Mouse (Mus musculus): ENCODE data around the gene Osbp2. TPM values are rescaled to one million over a fixed set of nuclear protein-coding genes. Genes with fewer than 3 reads are reported as not detected.

Gene Osbp2
- polyA plus RNA-seq, 1 experiment from 2014 or later, result 12.3 TPM

GRCm38 (mm10) chr11:3767830-3768229, 95.9 kb downstream of the Osbp2 start:
- Histone ChIP-seq H3K36me3 (peaks cover 7% of the 10 kb centered on the region; the same call in 1 of the 2 replicates), H3K27me3 (peaks cover 18% of the 10 kb centered on the region), H3K4me3 (no peak overlapping the region), H3K9ac (no peak overlapping the region), H3K9me3 (no peaks in the 10 kb centered on the region), H3K4me2 (no peak overlapping the region), H3K27ac (replicated peaks) (no peak overlapping the region), H3K4me1 (replicated peaks) (peaks cover 2% of the 10 kb centered on the region; the same call in 1 of the 2 replicates)
- ATAC-seq (ENCODE audit: low read depth), result no peak
- WGBS, result 83% methylated on average over 5 of the region's 5 CpGs

DNA sequence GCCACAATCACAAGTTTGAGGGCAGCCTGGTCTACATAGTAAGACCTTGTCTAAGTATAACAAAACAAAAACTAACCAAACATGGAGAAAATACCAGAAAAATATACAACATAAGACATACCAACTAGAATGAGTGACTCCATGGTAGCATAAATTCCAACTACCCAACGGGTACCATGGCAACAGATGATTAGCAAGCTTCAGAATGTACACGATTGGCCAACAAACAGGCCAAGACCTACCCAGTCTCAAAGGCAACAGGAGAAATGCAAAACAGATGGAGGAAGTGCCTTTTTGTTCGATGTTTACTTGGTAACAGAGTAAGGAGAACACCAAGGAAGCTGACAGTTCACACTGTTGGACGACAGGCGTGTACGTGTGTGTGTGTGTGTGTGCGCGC, 96.7 kb downstream of the Osbp2 start:
- WGBS, result 86% methylated on average over 8 of the region's 8 CpGs
- no peak overlapping the region for H3K4me2 ChIP-seq
- no peak overlapping the region for H3K4me3 ChIP-seq
- H3K36me3 ChIP-seq, result peaks cover 7% of the 10 kb centered on the region; the same call in 1 of the 2 replicates
- H3K27me3 ChIP-seq, result peaks cover 25% of the 10 kb centered on the region
- no peak for ATAC-seq (ENCODE audit: low read depth)
- H3K27ac ChIP-seq (replicated peaks), result no peak overlapping the region
- peaks cover 6% of the 10 kb centered on the region for H3K4me1 ChIP-seq (replicated peaks)
- H3K9me3 ChIP-seq, result no peaks in the 10 kb centered on the region
- no peak overlapping the region for H3K9ac ChIP-seq

GRCm38 (mm10) chr11:3764352-3764751, 99.4 kb downstream of the Osbp2 start:
- H3K4me2 ChIP-seq, result no peak overlapping the region
- peaks cover 7% of the 10 kb centered on the region; the same call in 1 of the 2 replicates for H3K36me3 ChIP-seq
- 32% methylated on average over 4 of the region's 4 CpGs for WGBS
- H3K27ac ChIP-seq (replicated peaks), result no peak overlapping the region
- peaks cover 44% of the 10 kb centered on the region for H3K27me3 ChIP-seq
- ATAC-seq (ENCODE audit: low read depth), result no peak
- no peak overlapping the region for H3K4me3 ChIP-seq
- H3K9me3 ChIP-seq, result no peaks in the 10 kb centered on the region
- no peak overlapping the region for H3K9ac ChIP-seq
- peaks cover 17% of the 10 kb centered on the region for H3K4me1 ChIP-seq (replicated peaks)

- Histone ChIP-seq H3K27ac (replicated peaks) (peak overlapping the region; percentile 76), H3K9ac (peak overlapping the region; percentile 80), H3K9me3 (no peaks in the 10 kb centered on the region), H3K36me3 (no peaks in the 10 kb centered on the region), H3K4me1 (replicated peaks) (peaks cover 17% of the 10 kb centered on the region), H3K4me3 (peak overlapping the region; percentile 64), H3K4me2 (peak overlapping the region; percentile 94), H3K27me3 (peaks cover 44% of the 10 kb centered on the region)
- peak; percentile 80 for ATAC-seq (ENCODE audit: low read depth)
- WGBS, result under 1% methylated on average over 84 of the region's 90 CpGs
These were observed 101.8 kb downstream of the Osbp2 start for GRCm38 (mm10) chr11:3761775-3762501.

DNA sequence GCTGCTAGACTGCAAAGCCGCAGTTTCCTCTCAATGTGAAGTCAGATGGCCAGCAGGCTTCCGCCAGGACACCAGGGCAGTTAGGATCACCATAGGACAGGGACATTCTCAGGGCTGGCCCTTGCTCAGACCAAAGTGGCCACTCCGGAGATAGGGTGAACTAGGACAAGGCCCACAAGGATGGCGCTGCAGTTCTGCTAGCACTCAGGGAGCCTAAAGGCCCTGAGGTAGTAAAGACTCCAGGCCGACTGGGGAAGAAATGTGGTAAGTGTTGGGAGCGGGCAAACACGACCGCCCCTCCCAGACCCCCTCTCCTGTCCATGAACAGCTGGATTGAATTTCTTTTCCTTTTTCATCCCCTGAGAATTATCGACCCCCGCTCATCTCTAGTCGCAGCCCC, 102.4 kb downstream of the Osbp2 start:
- Histone ChIP-seq H3K27ac (replicated peaks) (peak overlapping the region; percentile 76), H3K9me3 (no peaks in the 10 kb centered on the region), H3K4me2 (peak overlapping the region; percentile 94), H3K4me1 (replicated peaks) (peaks cover 17% of the 10 kb centered on the region), H3K4me3 (peak overlapping the region; percentile 64), H3K36me3 (no peaks in the 10 kb centered on the region), H3K9ac (peak overlapping the region; percentile 80), H3K27me3 (peaks cover 44% of the 10 kb centered on the region)
- 8% methylated on average over 11 of the region's 11 CpGs for WGBS
- peak; percentile 52 for ATAC-seq (ENCODE audit: low read depth)

- H3K36me3 ChIP-seq, result no peaks in the 10 kb centered on the region
- peaks cover 44% of the 10 kb centered on the region for H3K27me3 ChIP-seq
- no peak overlapping the region for H3K4me2 ChIP-seq
- WGBS, result 69% methylated on average over 5 of the region's 5 CpGs
- H3K9me3 ChIP-seq, result no peaks in the 10 kb centered on the region
- no peak overlapping the region for H3K9ac ChIP-seq
- ATAC-seq (ENCODE audit: low read depth), result no peak
- no peak overlapping the region for H3K27ac ChIP-seq (replicated peaks)
- H3K4me3 ChIP-seq, result no peak overlapping the region
- peaks cover 17% of the 10 kb centered on the region for H3K4me1 ChIP-seq (replicated peaks)
These were observed 104.3 kb downstream of the Osbp2 start for GRCm38 (mm10) chr11:3759433-3759832.

DNA sequence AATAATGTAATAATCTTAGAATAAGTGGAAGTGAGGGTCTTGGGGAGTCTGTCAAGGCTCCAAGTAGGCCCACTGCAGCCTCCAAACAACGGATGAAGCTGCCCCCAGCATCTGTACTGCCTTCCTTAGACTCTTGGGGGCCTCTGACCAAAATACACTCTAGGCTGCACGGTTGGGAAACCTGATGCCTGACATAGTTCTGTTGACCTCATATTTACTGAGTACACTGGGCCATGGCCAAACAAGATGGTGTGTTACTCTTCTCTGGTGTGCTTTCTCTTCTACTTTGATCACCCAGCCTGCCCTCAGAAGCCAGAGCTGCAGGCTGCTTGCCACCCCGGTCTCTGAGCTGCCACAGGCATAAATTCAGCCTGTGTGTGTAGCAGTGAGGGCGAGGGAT, 108.4 kb downstream of the Osbp2 start:
- Histone ChIP-seq H3K27me3 (peaks cover 9% of the 10 kb centered on the region), H3K36me3 (no peaks in the 10 kb centered on the region), H3K4me2 (no peak overlapping the region), H3K4me3 (no peak overlapping the region), H3K4me1 (replicated peaks) (no peaks in the 10 kb centered on the region; the same call in 1 of the 2 replicates), H3K9me3 (no peaks in the 10 kb centered on the region), H3K27ac (replicated peaks) (no peak overlapping the region), H3K9ac (no peak overlapping the region)
- ATAC-seq (ENCODE audit: low read depth), result no peak
- WGBS, result 70% methylated on average over 4 of the region's 4 CpGs

GRCm38 (mm10) chr11:3754685-3755084, 109.0 kb downstream of the Osbp2 start:
- no peak overlapping the region for H3K4me3 ChIP-seq

DNA sequence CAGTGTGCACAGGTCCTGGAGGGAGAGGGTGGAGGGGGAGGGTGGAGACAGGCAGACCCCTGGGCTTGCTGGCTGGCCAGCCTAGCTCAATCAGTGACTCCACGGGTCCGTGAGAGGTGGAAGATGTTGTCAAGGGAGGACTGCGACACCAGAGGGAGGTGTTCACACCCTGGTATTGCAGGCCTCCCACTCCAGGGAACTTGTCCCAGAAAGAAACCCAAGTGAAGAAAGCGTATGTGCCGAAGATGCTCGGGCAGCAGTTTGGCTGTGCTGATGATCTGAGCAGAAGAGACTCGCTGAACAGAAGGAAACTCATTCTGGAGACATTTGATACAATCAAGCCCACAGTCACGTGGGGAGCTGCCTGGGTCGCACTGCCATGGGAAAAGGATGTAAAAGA, 109.8 kb downstream of the Osbp2 start:
- no peak for ATAC-seq (ENCODE audit: low read depth)
- no peak overlapping the region for H3K27ac ChIP-seq (replicated peaks)
- H3K36me3 ChIP-seq, result no peaks in the 10 kb centered on the region
- WGBS, result 71% methylated on average over 9 of the region's 9 CpGs
- H3K4me2 ChIP-seq, result no peak overlapping the region
- no peak overlapping the region for H3K9ac ChIP-seq
- no peak overlapping the region for H3K4me3 ChIP-seq
- no peaks in the 10 kb centered on the region for H3K27me3 ChIP-seq
- no peaks in the 10 kb centered on the region; the same call in 1 of the 2 replicates for H3K4me1 ChIP-seq (replicated peaks)
- no peaks in the 10 kb centered on the region for H3K9me3 ChIP-seq

More at GRCm38 (mm10) chr11:3754685-3755084, 109.0 kb downstream of the Osbp2 start:
- H3K36me3 ChIP-seq, result no peaks in the 10 kb centered on the region
- H3K27me3 ChIP-seq, result peaks cover 4% of the 10 kb centered on the region
- H3K27ac ChIP-seq (replicated peaks), result no peak overlapping the region
- no peak for ATAC-seq (ENCODE audit: low read depth)
- no peak overlapping the region for H3K4me2 ChIP-seq
- WGBS, result 66% methylated on average over 7 of the region's 7 CpGs
- H3K9me3 ChIP-seq, result no peaks in the 10 kb centered on the region
- H3K4me1 ChIP-seq (replicated peaks), result no peaks in the 10 kb centered on the region; the same call in 1 of the 2 replicates
- H3K9ac ChIP-seq, result no peak overlapping the region

DNA sequence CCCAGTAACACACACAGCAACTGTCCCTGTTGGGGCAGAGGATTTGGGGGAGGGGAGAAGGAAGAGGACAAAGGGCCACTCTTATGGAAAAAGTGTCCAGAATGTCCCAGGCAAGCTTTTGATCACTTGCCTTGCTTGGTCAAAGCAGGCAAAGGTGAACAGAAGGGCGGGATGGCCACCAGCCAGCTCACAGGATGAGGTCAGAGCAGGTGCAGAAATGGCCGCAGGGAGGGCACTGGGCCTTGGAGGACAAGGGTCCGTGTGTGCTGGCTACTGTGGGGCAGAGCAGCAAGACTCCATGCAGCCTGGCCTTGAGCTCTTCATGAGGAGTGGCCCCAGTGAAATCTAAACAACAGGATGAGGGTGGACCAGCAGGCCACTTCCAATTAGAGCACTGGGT, 110.9 kb downstream of the Osbp2 start:
- no peak overlapping the region for H3K9ac ChIP-seq
- H3K27me3 ChIP-seq, result no peaks in the 10 kb centered on the region
- H3K27ac ChIP-seq (replicated peaks), result no peak overlapping the region
- H3K36me3 ChIP-seq, result no peaks in the 10 kb centered on the region
- WGBS, result 61% methylated on average over 3 of the region's 3 CpGs
- H3K4me3 ChIP-seq, result no peak overlapping the region
- H3K4me2 ChIP-seq, result no peak overlapping the region
- no peaks in the 10 kb centered on the region for H3K9me3 ChIP-seq
- ATAC-seq (ENCODE audit: low read depth), result no peak
- H3K4me1 ChIP-seq (replicated peaks), result no peaks in the 10 kb centered on the region; the same call in 1 of the 2 replicates

DNA sequence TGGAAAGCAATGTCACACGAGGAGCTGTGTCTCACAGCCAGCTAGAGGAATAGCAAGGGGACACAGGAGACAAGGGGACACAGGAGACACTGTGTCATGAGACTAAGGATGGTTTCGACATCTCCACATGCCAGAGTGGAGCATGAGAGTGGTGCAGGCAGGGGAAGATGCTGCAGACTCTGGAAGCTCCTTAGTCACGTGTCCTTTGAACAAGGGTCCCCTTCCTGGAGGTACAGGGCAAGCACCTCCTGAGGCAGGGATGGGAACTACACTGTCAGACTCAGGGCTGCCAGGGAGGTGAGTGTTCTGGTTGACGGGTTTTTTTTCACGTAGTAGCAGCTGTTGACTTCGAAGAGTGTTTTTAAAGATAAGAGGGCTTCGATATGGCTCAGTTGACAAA, 113.9 kb downstream of the Osbp2 start:
- 30% methylated on average over 7 of the region's 7 CpGs for WGBS
- no peaks in the 10 kb centered on the region; the same call in 1 of the 2 replicates for H3K27me3 ChIP-seq
- H3K9ac ChIP-seq, result no peak overlapping the region
- ATAC-seq (ENCODE audit: low read depth), result no peak
- no peaks in the 10 kb centered on the region for H3K9me3 ChIP-seq
- no peaks in the 10 kb centered on the region for H3K36me3 ChIP-seq
- no peak overlapping the region for H3K4me2 ChIP-seq
- H3K4me3 ChIP-seq, result no peak overlapping the region
- no peaks in the 10 kb centered on the region; the same call in 1 of the 2 replicates for H3K4me1 ChIP-seq (replicated peaks)
- H3K27ac ChIP-seq (replicated peaks), result no peak overlapping the region

- H3K9ac ChIP-seq, result no peak overlapping the region
- H3K4me2 ChIP-seq, result no peak overlapping the region
- H3K4me3 ChIP-seq, result no peak overlapping the region
- H3K27ac ChIP-seq (replicated peaks), result no peak overlapping the region
- ATAC-seq (ENCODE audit: low read depth), result no peak
- H3K27me3 ChIP-seq, result no peaks in the 10 kb centered on the region; the same call in 1 of the 2 replicates
- H3K4me1 ChIP-seq (replicated peaks), result no peaks in the 10 kb centered on the region
- H3K9me3 ChIP-seq, result no peaks in the 10 kb centered on the region
- 81% methylated on average over 8 of the region's 8 CpGs for WGBS
- no peaks in the 10 kb centered on the region for H3K36me3 ChIP-seq
These were observed 121.3 kb downstream of the Osbp2 start for GRCm38 (mm10) chr11:3742449-3742848.

Data from neural tube, embryonic 13.5 days (tissue).